Mouse (Mus musculus) testis, postnatal 14 days (tissue): ENCODE measurements around the gene Fstl4.
"Not testable (repeated sequence)": the region's sequence is repeated elsewhere in the genome, so short reads cannot be mapped to it uniquely, and the experiment has no call there.

Experiments
- DNase-seq: peaks from one replicate; pipeline ENCODE4 v3.0.0; 2021; ENCODE audit warnings: low spot score

Fstl4 gene

GRCm38 (mm10) chr11:53087896-53088295, 323.5 kb downstream of the Fstl4 start:
- not testable (repeated sequence) for DNase-seq

- no peak for DNase-seq
Measured at GRCm38 (mm10) chr11:53091596-53091995, 327.2 kb downstream of the Fstl4 start.

GRCm38 (mm10) chr11:53096871-53097270, 332.4 kb downstream of the Fstl4 start:
- no peak for DNase-seq

- DNase-seq, result no peak
Measured at GRCm38 (mm10) chr11:53097331-53097730, 332.9 kb downstream of the Fstl4 start.

- DNase-seq, result no peak
Measured at GRCm38 (mm10) chr11:53097870-53098269, 333.4 kb downstream of the Fstl4 start.

- DNase-seq, result no peak
Measured at GRCm38 (mm10) chr11:53098780-53099198, 334.4 kb downstream of the Fstl4 start.

- DNase-seq, result no peak
Measured at GRCm38 (mm10) chr11:53099322-53099721, 334.9 kb downstream of the Fstl4 start.

GRCm38 (mm10) chr11:53101732-53102131, 337.3 kb downstream of the Fstl4 start:
- no peak for DNase-seq

- DNase-seq, result no peak
Measured at GRCm38 (mm10) chr11:53103601-53104325, 339.3 kb downstream of the Fstl4 start.

GRCm38 (mm10) chr11:53107706-53108105, 343.3 kb downstream of the Fstl4 start:
- DNase-seq, result no peak

GRCm38 (mm10) chr11:53108798-53109197, 344.4 kb downstream of the Fstl4 start:
- DNase-seq, result no peak

- DNase-seq, result no peak
Measured at GRCm38 (mm10) chr11:53109701-53110467, 345.4 kb downstream of the Fstl4 start.

- no peak for DNase-seq
Measured at GRCm38 (mm10) chr11:53115711-53116110, 351.3 kb downstream of the Fstl4 start.

- DNase-seq, result no peak
Measured at GRCm38 (mm10) chr11:53116356-53116755, 351.9 kb downstream of the Fstl4 start.

- no peak for DNase-seq
Measured at GRCm38 (mm10) chr11:53118226-53118965, 354.0 kb downstream of the Fstl4 start.

GRCm38 (mm10) chr11:53119966-53120365, 355.5 kb downstream of the Fstl4 start:
- DNase-seq, result no peak

GRCm38 (mm10) chr11:53121208-53121607, 356.8 kb downstream of the Fstl4 start:
- DNase-seq, result no peak

GRCm38 (mm10) chr11:53124799-53125198, 360.4 kb downstream of the Fstl4 start:
- DNase-seq, result no peak

GRCm38 (mm10) chr11:53126660-53127059, 362.2 kb downstream of the Fstl4 start:
- DNase-seq, result no peak

GRCm38 (mm10) chr11:53128661-53129060, 364.2 kb downstream of the Fstl4 start:
- DNase-seq, result no peak

- DNase-seq, result no peak
Measured at GRCm38 (mm10) chr11:53132406-53133035, 368.1 kb downstream of the Fstl4 start.

GRCm38 (mm10) chr11:53136371-53136770, 371.9 kb downstream of the Fstl4 start:
- DNase-seq, result no peak
